14 mouse cellular contexts compared by ENCODE assay signal in genomic region chr9:78475873-78476272, GRCm38 (mm10). TPM values are rescaled to one million over a fixed set of nuclear protein-coding genes. Genes with fewer than 3 reads are reported as not detected.
A peak's percentile ranks its signal among the peaks of the same experiment; 100 is the strongest.
DNase-seq lines count a peak whose midpoint lies in the region; ATAC-seq and TF ChIP-seq lines count a peak whose summit lies in the region.
"Had no signal": no experiment of that assay in that cellular context is flagged by ENCODE, and none has a peak within 500 bp of the region (broad histone marks: within the 10 kb centered on the region; RNA-seq: fewer than 3 reads in every experiment).

No protein-coding gene starts in this region.

- TF ChIP-seq CTCF in liver, postnatal 0 days (IDR thresholded peaks at IDR 0.05; ENCODE audit: low read depth): no peak

- WGBS in forebrain, embryonic 13.5 days: 83% methylated on average over 4 of the region's 4 CpGs
- 84% methylated on average over 4 of the region's 4 CpGs for WGBS in forebrain, embryonic 15.5 days
- 80% methylated on average over 4 of the region's 4 CpGs for WGBS in liver, embryonic 11.5 days
- WGBS in liver, postnatal 0 days (ENCODE audit: insufficient replicate concordance): 77% methylated on average over 4 of the region's 4 CpGs
- WGBS in limb, embryonic 15.5 days: 76% methylated on average over 4 of the region's 4 CpGs

- 0 out of 2 replicates have a peak, but pooled peaks have one; percentile 19 for ATAC-seq in forebrain, embryonic 13.5 days
- ATAC-seq in forebrain, embryonic 15.5 days (replicated peaks): no peak
- ATAC-seq in liver, embryonic 11.5 days (replicated peaks; ENCODE audit: low FRiP score): peak; percentile 2; the same call in 1 of the 2 replicates
- no peak for ATAC-seq in liver, postnatal 0 days
- 0 out of 2 replicates have a peak, but pooled peaks have one; percentile 21 for ATAC-seq in limb, embryonic 15.5 days (ENCODE audit: insufficient number of reproducible peaks, low FRiP score, low TSS enrichment, low read depth)
- ATAC-seq in cerebellum, adult (ENCODE audit: insufficient number of reproducible peaks, low FRiP score, low TSS enrichment): no peak

- H3K27me3 ChIP-seq in forebrain, embryonic 13.5 days: no peaks in the 10 kb centered on the region
- no peaks in the 10 kb centered on the region for H3K27me3 ChIP-seq in forebrain, embryonic 15.5 days
- H3K27me3 ChIP-seq in liver, embryonic 11.5 days (replicated peaks; ENCODE audit: control insufficient read depth, insufficient read depth, low read length): no peaks in the 10 kb centered on the region
- no peaks in the 10 kb centered on the region for H3K27me3 ChIP-seq in liver, postnatal 0 days (ENCODE audit: insufficient read depth, low read length)
- no peaks in the 10 kb centered on the region for H3K27me3 ChIP-seq in limb, embryonic 15.5 days
- H3K27me3 ChIP-seq: embryonic facial prominence, embryonic 12.5 days; lung, embryonic 15.5 days; megakaryocyte, embryonic 14.5 days had no signal

- H3K4me1 ChIP-seq in forebrain, embryonic 13.5 days: peaks cover 22% of the 10 kb centered on the region
- H3K4me1 ChIP-seq in forebrain, embryonic 15.5 days: peaks cover 30% of the 10 kb centered on the region
- peaks cover 4% of the 10 kb centered on the region; the same call in 1 of the 2 replicates for H3K4me1 ChIP-seq in liver, embryonic 11.5 days (replicated peaks; ENCODE audit: control insufficient read depth, insufficient read depth, low read length)
- no peaks in the 10 kb centered on the region for H3K4me1 ChIP-seq in liver, postnatal 0 days (ENCODE audit: insufficient read depth)
- H3K4me1 ChIP-seq in ES-E14 (ENCODE audit: control insufficient read depth in 2 of 2, insufficient read depth in 2 of 2, low read length in 2 of 2, poor library complexity in 1 of 2): no peaks in the 10 kb centered on the region
- H3K4me1 ChIP-seq in limb, embryonic 15.5 days: peaks cover 5% of the 10 kb centered on the region; the same call in 1 of the 2 replicates

- H3K9me3 ChIP-seq in forebrain, embryonic 13.5 days (replicated peaks): no peaks in the 10 kb centered on the region
- no peaks in the 10 kb centered on the region for H3K9me3 ChIP-seq in forebrain, embryonic 15.5 days
- no peaks in the 10 kb centered on the region for H3K9me3 ChIP-seq in liver, embryonic 11.5 days (ENCODE audit: control insufficient read depth, low read length)
- H3K9me3 ChIP-seq in liver, postnatal 0 days (ENCODE audit: low read length): no peaks in the 10 kb centered on the region
- H3K9me3 ChIP-seq in ES-E14 (ENCODE audit: control insufficient read depth, insufficient read depth, low read depth, low read length): no peaks in the 10 kb centered on the region
- no peaks in the 10 kb centered on the region for H3K9me3 ChIP-seq in limb, embryonic 15.5 days
- H3K9me3 ChIP-seq: embryonic facial prominence, embryonic 12.5 days; lung, embryonic 15.5 days; megakaryocyte, embryonic 14.5 days had no signal

- peaks cover 67% of the 10 kb centered on the region for H3K36me3 ChIP-seq in forebrain, embryonic 13.5 days (ENCODE audit: poor library complexity, severe bottlenecking)
- peaks cover 62% of the 10 kb centered on the region for H3K36me3 ChIP-seq in forebrain, embryonic 15.5 days
- peaks cover 33% of the 10 kb centered on the region for H3K36me3 ChIP-seq in liver, embryonic 11.5 days (ENCODE audit: control insufficient read depth, insufficient read depth, low read length)
- H3K36me3 ChIP-seq in liver, postnatal 0 days (replicated peaks; ENCODE audit: insufficient read depth, low read length): peaks cover 59% of the 10 kb centered on the region
- H3K36me3 ChIP-seq in ES-E14 (ENCODE audit: control insufficient read depth, insufficient read depth, low read length, poor library complexity, severe bottlenecking): peaks cover 35% of the 10 kb centered on the region
- peaks cover 58% of the 10 kb centered on the region for H3K36me3 ChIP-seq in limb, embryonic 15.5 days

- no peak for DNase-seq in liver, embryonic 11.5 days (ENCODE audit: low spot score)
- DNase-seq in liver, postnatal 0 days: no peak
- peak; percentile 56 for DNase-seq in ES-E14 (ENCODE audit: low read depth, low spot score)
- DNase-seq in natural killer cell, adult 2 months (ENCODE audit: low spot score in 2 of 2): no peak
- DNase-seq: cerebellum, adult 18-20 months; kidney, postnatal 10 days; left cerebral cortex, postnatal 4 days had no signal

- no peak overlapping the region for H3K4me2 ChIP-seq in forebrain, embryonic 13.5 days
- no peak overlapping the region for H3K4me2 ChIP-seq in forebrain, embryonic 15.5 days (replicated peaks)
- H3K4me2 ChIP-seq in liver, embryonic 11.5 days: no peak overlapping the region
- no peak overlapping the region for H3K4me2 ChIP-seq in liver, postnatal 0 days (ENCODE audit: low read depth, low read length)
- no peak overlapping the region for H3K4me2 ChIP-seq in limb, embryonic 15.5 days
- H3K4me2 ChIP-seq: embryonic facial prominence, embryonic 12.5 days; lung, embryonic 15.5 days had no signal

- no peak overlapping the region for H3K27ac ChIP-seq in forebrain, embryonic 13.5 days
- H3K27ac ChIP-seq in forebrain, embryonic 15.5 days (replicated peaks): no peak overlapping the region
- no peak overlapping the region for H3K27ac ChIP-seq in liver, embryonic 11.5 days (ENCODE audit: low read depth, low read length)
- H3K27ac ChIP-seq in liver, postnatal 0 days (ENCODE audit: low read depth): no peak overlapping the region
- no peak overlapping the region for H3K27ac ChIP-seq in ES-E14 (ENCODE audit: insufficient read depth, low read depth, low read length, poor library complexity, severe bottlenecking)
- no peak overlapping the region for H3K27ac ChIP-seq in limb, embryonic 15.5 days
- H3K27ac ChIP-seq: embryonic facial prominence, embryonic 12.5 days had no signal

- no peak overlapping the region for H3K4me3 ChIP-seq in forebrain, embryonic 13.5 days
- no peak overlapping the region for H3K4me3 ChIP-seq in forebrain, embryonic 15.5 days
- no peak overlapping the region for H3K4me3 ChIP-seq in liver, embryonic 11.5 days (ENCODE audit: low read depth, low read length)
- H3K4me3 ChIP-seq in liver, postnatal 0 days (ENCODE audit: low read depth, low read length): no peak overlapping the region
- no peak overlapping the region for H3K4me3 ChIP-seq in ES-E14 (ENCODE audit: insufficient read depth in 1 of 2, low read depth in 1 of 2, low read length in 2 of 2, poor library complexity in 1 of 2, severe bottlenecking in 1 of 2)
- no peak overlapping the region for H3K4me3 ChIP-seq in limb, embryonic 15.5 days
- H3K4me3 ChIP-seq: embryonic facial prominence, embryonic 12.5 days; lung, embryonic 15.5 days; megakaryocyte, embryonic 14.5 days had no signal

- no peak overlapping the region for H3K9ac ChIP-seq in forebrain, embryonic 13.5 days
- H3K9ac ChIP-seq in forebrain, embryonic 15.5 days (replicated peaks): no peak overlapping the region
- no peak overlapping the region for H3K9ac ChIP-seq in liver, embryonic 11.5 days (ENCODE audit: low read depth, low read length)
- H3K9ac ChIP-seq in liver, postnatal 0 days (replicated peaks): no peak overlapping the region
- no peak overlapping the region for H3K9ac ChIP-seq in ES-E14 (ENCODE audit: insufficient read depth, low read depth, low read length, poor library complexity, severe bottlenecking)
- no peak overlapping the region for H3K9ac ChIP-seq in limb, embryonic 15.5 days
- H3K9ac ChIP-seq: embryonic facial prominence, embryonic 12.5 days; lung, embryonic 15.5 days had no signal

- in situ Hi-C loops in ES-E14 (cut with MboI; ENCODE audit: low sequenced_read_pairs in 2 of 2, unreplicated experiment in 2 of 2): no loop called here

- TF ChIP-seq EP300 in liver, postnatal 0 days (IDR thresholded peaks at IDR 0.05; ENCODE audit: low read depth): no peak

TF ChIP-seq in ES-E14, 5 proteins besides CTCF, POLR2A, EP300 and RAD21 (continues in another document):
- TF ChIP-seq CHD2 (IDR thresholded peaks at IDR 0.05; ENCODE audit: low read depth, low read length): no peak
- no peak for TF ChIP-seq MAFK (IDR thresholded peaks at IDR 0.05; ENCODE audit: insufficient read depth, low read depth, low read length)
- no peak for TF ChIP-seq ZC3H11A (IDR thresholded peaks at IDR 0.05; ENCODE audit: borderline replicate concordance, low read depth, low read length)

RNA-seq across cellular contexts. Expression of gene Eef1a1, which starts 13.1 kb away (rescaled TPM):
- 4,108 and 4,123 TPM in 2 replicates for polyA plus RNA-seq in forebrain, embryonic 13.5 days (2015; fragmentation: Nextera tagmentation; extraction: Ambion mirVana)
- 3,810 and 3,862 TPM in 2 replicates for polyA plus RNA-seq in forebrain, embryonic 15.5 days (2015; fragmentation: Nextera tagmentation; extraction: Ambion mirVana)
- 4,536 and 4,551 TPM in 2 replicates for polyA plus RNA-seq in liver, embryonic 11.5 days (2014; fragmentation: Nextera tagmentation; extraction: Ambion mirVana)
- polyA plus RNA-seq in liver, postnatal 0 days (2015; fragmentation: Nextera tagmentation; extraction: Ambion mirVana): 1,946 and 1,972 TPM in 2 replicates
- 10,022 and 10,869 TPM in 2 replicates for total RNA-seq in ES-E14 (2012; rRNA removed)
- polyA plus RNA-seq in limb, embryonic 15.5 days (2015; fragmentation: Nextera tagmentation; extraction: Ambion mirVana): 4,450 and 5,127 TPM in 2 replicates

RNA-seq across cellular contexts. Expression of gene Gm17324, which starts 27.3 kb away (rescaled TPM):
- 0.65 and 0.97 TPM in 2 replicates for polyA plus RNA-seq in forebrain, embryonic 13.5 days (2015; fragmentation: Nextera tagmentation; extraction: Ambion mirVana)
- polyA plus RNA-seq in forebrain, embryonic 15.5 days (2015; fragmentation: Nextera tagmentation; extraction: Ambion mirVana): 0.76 and 1.7 TPM in 2 replicates
- polyA plus RNA-seq in liver, embryonic 11.5 days (2014; fragmentation: Nextera tagmentation; extraction: Ambion mirVana): 0.96 and 1.2 TPM in 2 replicates
- polyA plus RNA-seq in liver, postnatal 0 days (2015; fragmentation: Nextera tagmentation; extraction: Ambion mirVana): 0.70 and 0.75 TPM in 2 replicates
- 0.45 and 1.6 TPM in 2 replicates for total RNA-seq in ES-E14 (2012; rRNA removed)
- 0.71 and 0.83 TPM in 2 replicates for polyA plus RNA-seq in limb, embryonic 15.5 days (2015; fragmentation: Nextera tagmentation; extraction: Ambion mirVana)

RNA-seq across cellular contexts. Expression of gene Mto1, which starts 27.9 kb away (rescaled TPM):
- polyA plus RNA-seq in forebrain, embryonic 13.5 days (2015; fragmentation: Nextera tagmentation; extraction: Ambion mirVana): 24.9 and 26.1 TPM in 2 replicates
- polyA plus RNA-seq in forebrain, embryonic 15.5 days (2015; fragmentation: Nextera tagmentation; extraction: Ambion mirVana): 26.6 and 31.2 TPM in 2 replicates
- 43.0 and 44.4 TPM in 2 replicates for polyA plus RNA-seq in liver, embryonic 11.5 days (2014; fragmentation: Nextera tagmentation; extraction: Ambion mirVana)
- 10.9 and 11.5 TPM in 2 replicates for polyA plus RNA-seq in liver, postnatal 0 days (2015; fragmentation: Nextera tagmentation; extraction: Ambion mirVana)
- 31.3 and 44.8 TPM in 2 replicates for total RNA-seq in ES-E14 (2012; rRNA removed)
- 21.2 and 24.6 TPM in 2 replicates for polyA plus RNA-seq in limb, embryonic 15.5 days (2015; fragmentation: Nextera tagmentation; extraction: Ambion mirVana)

RNA-seq across cellular contexts. Expression of gene Cgas, which starts 32.8 kb away (rescaled TPM):
- polyA plus RNA-seq in forebrain, embryonic 13.5 days (2015; fragmentation: Nextera tagmentation; extraction: Ambion mirVana): 0.47 and 0.62 TPM in 2 replicates
- polyA plus RNA-seq in forebrain, embryonic 15.5 days (2015; fragmentation: Nextera tagmentation; extraction: Ambion mirVana): 0.50 TPM in 2 replicates
- polyA plus RNA-seq in liver, embryonic 11.5 days (2014; fragmentation: Nextera tagmentation; extraction: Ambion mirVana): 0.85 and 1.3 TPM in 2 replicates
- polyA plus RNA-seq in liver, postnatal 0 days (2015; fragmentation: Nextera tagmentation; extraction: Ambion mirVana): 0.85 and 0.92 TPM in 2 replicates
- 0.90 and 1.7 TPM in 2 replicates for total RNA-seq in ES-E14 (2012; rRNA removed)
- polyA plus RNA-seq in limb, embryonic 15.5 days (2015; fragmentation: Nextera tagmentation; extraction: Ambion mirVana): 2.7 and 3.4 TPM in 2 replicates

Comparison
In these comparisons a context has a peak if more than half of its experiments do, and no peak if none do; other contexts are left out.
1. ATAC-seq: peak in forebrain, embryonic 13.5 days (single experiment), liver, embryonic 11.5 days (single experiment) and limb, embryonic 15.5 days (single experiment); none in forebrain, embryonic 15.5 days (single experiment), liver, postnatal 0 days (single experiment) and cerebellum, adult (single experiment).